Mouse (Mus musculus) liver, postnatal 0 days (tissue): ENCODE measurements around the gene Glb1.

Experiments
- CTCF ChIP-seq: sonication (generic); IDR thresholded peaks from 2 replicates; pipeline ENCODE4 v1.5.1; 2016; ENCODE audit warnings: antibody characterized with exemption, low read depth
- EP300 ChIP-seq: IDR thresholded peaks from 2 replicates; pipeline ENCODE4 v1.6.1; 2016; ENCODE audit warnings: antibody characterized with exemption, low read depth, mild to moderate bottlenecking

DNA sequence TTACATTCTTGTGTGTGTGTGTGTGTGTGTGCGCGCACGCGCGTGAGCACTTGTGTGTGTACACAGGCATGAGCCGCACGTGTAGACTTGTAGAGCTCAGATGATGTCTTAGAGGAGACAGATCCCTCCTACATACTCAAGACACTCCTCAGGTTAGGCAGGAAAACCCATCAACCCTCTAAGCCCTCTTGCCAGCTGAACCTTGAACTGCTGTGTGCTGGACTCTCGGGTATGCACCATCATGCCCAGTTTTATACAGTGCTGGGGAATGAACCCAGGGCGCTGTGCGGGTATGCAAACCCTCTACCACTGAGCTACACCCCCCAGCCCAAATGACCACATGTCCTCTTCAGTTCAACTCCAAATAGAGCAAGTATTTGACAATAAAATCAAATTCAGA, 15.7 kb upstream of the Glb1 start:
- TF ChIP-seq CTCF = no peak
- TF ChIP-seq EP300 = no peak
